ENCODE assay signal across 21 mouse cellular contexts in the genomic region with DNA sequence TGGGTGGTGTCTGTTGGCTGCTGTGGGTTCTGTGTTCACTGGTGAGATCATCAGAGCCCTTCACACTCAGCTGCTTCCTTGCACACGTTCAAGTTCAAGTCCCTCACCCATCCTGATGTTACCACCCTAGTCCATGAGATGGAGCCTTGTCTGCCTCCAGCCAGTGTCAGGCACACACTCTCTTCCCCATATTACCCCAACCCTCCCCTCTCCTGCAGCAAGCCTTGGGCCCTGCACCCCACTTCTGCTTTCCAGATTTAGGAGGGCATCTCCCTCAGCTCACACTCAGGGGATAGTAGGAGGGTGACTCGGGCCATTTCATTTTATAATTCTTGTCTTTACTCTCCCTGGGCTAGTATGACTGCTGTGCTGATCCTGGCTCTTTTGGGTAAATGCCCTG.
"Had no signal": no experiment of that assay in that cellular context is flagged by ENCODE, and none has a peak within 500 bp of the region (broad histone marks: within the 10 kb centered on the region; RNA-seq: fewer than 3 reads in every experiment).

No protein-coding gene starts in this region.

- H3K9me3 ChIP-seq: kidney, embryonic 15.5 days; limb, embryonic 12.5 days; limb, embryonic 15.5 days; megakaryocyte, embryonic 14.5 days; midbrain, embryonic 12.5 days had no signal

- H3K36me3 ChIP-seq: kidney, embryonic 15.5 days; limb, embryonic 12.5 days; limb, embryonic 15.5 days; midbrain, embryonic 12.5 days had no signal

- ATAC-seq: liver, postnatal 0 days; lung, postnatal 0 days; midbrain, embryonic 16.5 days had no signal

- H3K27me3 ChIP-seq: kidney, embryonic 15.5 days; limb, embryonic 12.5 days; limb, embryonic 15.5 days; megakaryocyte, embryonic 14.5 days had no signal

- H3K4me3 ChIP-seq: kidney, embryonic 15.5 days; left cerebral cortex, adult 2 months; limb, embryonic 12.5 days; limb, embryonic 15.5 days; megakaryocyte, embryonic 14.5 days; midbrain, embryonic 12.5 days had no signal

- H3K4me1 ChIP-seq: limb, embryonic 12.5 days; limb, embryonic 15.5 days; megakaryocyte, embryonic 14.5 days; midbrain, embryonic 12.5 days had no signal

- DNase-seq: kidney, adult 8-10 months; kidney, postnatal 10 days; kidney, postnatal 36 days; layer of hippocampus, postnatal 36 days; left cerebral cortex, postnatal 4 days; liver, postnatal 0 days; lung, embryonic 14.5 days; thymus, adult 2 months; thymus, postnatal 14 days; thymus, postnatal 4 days had no signal

- H3K4me2 ChIP-seq: kidney, embryonic 15.5 days; limb, embryonic 12.5 days; limb, embryonic 15.5 days; liver, embryonic 11.5 days; lung, embryonic 14.5 days; midbrain, embryonic 12.5 days had no signal

- H3K27ac ChIP-seq: kidney, embryonic 15.5 days; left cerebral cortex, adult 2 months; limb, embryonic 12.5 days; limb, embryonic 15.5 days; liver, embryonic 14.5 days; macrophage; midbrain, embryonic 12.5 days had no signal

- H3K9ac ChIP-seq: kidney, embryonic 15.5 days; limb, embryonic 12.5 days; limb, embryonic 15.5 days; liver, embryonic 14.5 days; liver, postnatal 0 days; lung, embryonic 14.5 days; midbrain, embryonic 12.5 days had no signal
